Mouse (Mus musculus) embryo, embryonic 11 days (tissue): ENCODE results near the gene Tubgcp2.
A peak's percentile ranks its signal among the peaks of the same experiment; 100 is the strongest.

Source experiments
- DNase-seq: peaks from one replicate; pipeline ENCODE4 v3.0.0-alpha.2; 2015

The Tubgcp2 gene

GRCm38 (mm10) chr7:139978278-139978892 lies 58.1 kb downstream of the Tubgcp2 start, which contains the start of gene 6430531B16Rik:
TSS of gene 6430531B16Rik (minus strand) at chr7:139978755.
- DNase-seq, result peak; percentile 90

GRCm38 (mm10) chr7:139975471-139975870 lies 61.0 kb downstream of the Tubgcp2 start:
- DNase-seq, result no peak

- no peak for DNase-seq
Observed at GRCm38 (mm10) chr7:139974307-139974706, 62.2 kb downstream of the Tubgcp2 start.

- no peak for DNase-seq
Observed at GRCm38 (mm10) chr7:139972923-139973331, 63.5 kb downstream of the Tubgcp2 start.

- no peak for DNase-seq
Observed at GRCm38 (mm10) chr7:139971436-139971835, 65.0 kb downstream of the Tubgcp2 start.

GRCm38 (mm10) chr7:139970979-139971378 lies 65.5 kb downstream of the Tubgcp2 start:
- no peak for DNase-seq

- DNase-seq, result no peak
Observed at GRCm38 (mm10) chr7:139970216-139970919, 66.1 kb downstream of the Tubgcp2 start.

GRCm38 (mm10) chr7:139969348-139970130 lies 66.9 kb downstream of the Tubgcp2 start:
- peak; percentile 84 for DNase-seq

GRCm38 (mm10) chr7:139968428-139968827 lies 68.0 kb downstream of the Tubgcp2 start:
- no peak for DNase-seq

GRCm38 (mm10) chr7:139967175-139967574 lies 69.3 kb downstream of the Tubgcp2 start:
- no peak for DNase-seq

GRCm38 (mm10) chr7:139963814-139964213 lies 72.7 kb downstream of the Tubgcp2 start:
- no peak for DNase-seq

- DNase-seq, result no peak
Observed at GRCm38 (mm10) chr7:139961141-139961540, 75.3 kb downstream of the Tubgcp2 start.

GRCm38 (mm10) chr7:139957958-139958357 lies 78.5 kb downstream of the Tubgcp2 start:
- no peak for DNase-seq

GRCm38 (mm10) chr7:139957437-139957836 lies 79.0 kb downstream of the Tubgcp2 start:
- DNase-seq, result no peak

GRCm38 (mm10) chr7:139956658-139957057 lies 79.8 kb downstream of the Tubgcp2 start:
- DNase-seq, result no peak

GRCm38 (mm10) chr7:139955505-139955904 lies 81.0 kb downstream of the Tubgcp2 start:
- DNase-seq, result no peak

GRCm38 (mm10) chr7:139951991-139952633 lies 84.4 kb downstream of the Tubgcp2 start:
- no peak for DNase-seq

GRCm38 (mm10) chr7:139951079-139951478 lies 85.4 kb downstream of the Tubgcp2 start:
- peak; percentile 55 for DNase-seq

GRCm38 (mm10) chr7:139950283-139950971 lies 86.0 kb downstream of the Tubgcp2 start:
- peak; percentile 75 for DNase-seq

GRCm38 (mm10) chr7:139949893-139950282 lies 86.6 kb downstream of the Tubgcp2 start:
- peak; percentile 88 for DNase-seq

- no peak for DNase-seq
Observed at GRCm38 (mm10) chr7:139946032-139946431, 90.4 kb downstream of the Tubgcp2 start.
